Mouse (Mus musculus): ENCODE results near the gene Fam221b. TPM values are rescaled to one million over a fixed set of nuclear protein-coding genes. Genes with fewer than 3 reads are reported as not detected.

Gene Fam221b
- polyA plus RNA-seq, 1 experiment, result 0.04 TPM

DNA sequence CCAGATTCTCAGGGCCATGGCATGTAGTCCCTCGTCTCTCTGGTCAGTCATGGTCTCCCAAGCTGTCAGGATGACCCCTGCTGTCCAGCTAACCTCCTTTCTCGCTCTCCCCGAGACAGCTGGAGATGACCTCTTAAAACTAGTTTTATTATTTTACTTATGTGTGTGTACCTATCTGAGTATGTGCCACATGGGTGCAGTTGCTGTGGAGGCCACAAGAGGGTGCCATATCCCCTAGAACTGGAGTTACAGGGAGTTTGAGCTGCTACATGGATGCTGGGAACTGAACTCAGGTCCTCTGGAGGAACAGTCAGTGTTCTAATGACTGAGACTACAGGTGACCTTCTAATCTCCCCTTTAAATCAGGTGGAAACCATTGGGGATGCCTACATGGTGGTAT, 19.2 kb downstream of the Fam221b start:
- WGBS, result 96% methylated on average over 3 of the region's 3 CpGs
- Histone ChIP-seq H3K4me1 (ENCODE audit: control insufficient read depth, insufficient read depth, low read length) (peaks cover 4% of the 10 kb centered on the region; the same call in 1 of the 2 replicates), H3K4me3 (replicated peaks; ENCODE audit: extremely low read depth, low read depth, low read length) (no peak overlapping the region)
- TF ChIP-seq CTCF (IDR thresholded peaks at IDR 0.05; ENCODE audit: insufficient read depth, low read length), result no peak
- no peak for TF ChIP-seq POLR2A (IDR thresholded peaks at IDR 0.05; ENCODE audit: borderline replicate concordance, extremely low read depth, low read depth, low read length)
- no peak for DNase-seq

GRCm38 (mm10) chr4:43640491-43640890, 28.5 kb downstream of the Fam221b start:
- no peak for TF ChIP-seq POLR2A (IDR thresholded peaks at IDR 0.05; ENCODE audit: borderline replicate concordance, extremely low read depth, low read depth, low read length)
- no peak for TF ChIP-seq CTCF (IDR thresholded peaks at IDR 0.05; ENCODE audit: insufficient read depth, low read length)
- Histone ChIP-seq H3K4me3 (replicated peaks; ENCODE audit: extremely low read depth, low read depth, low read length) (no peak overlapping the region), H3K4me1 (ENCODE audit: control insufficient read depth, insufficient read depth, low read length) (no peaks in the 10 kb centered on the region)
- no peak for DNase-seq
- WGBS, result 88% methylated on average over 6 of the region's 6 CpGs

GRCm38 (mm10) chr4:43640076-43640475, 28.9 kb downstream of the Fam221b start:
- TF ChIP-seq CTCF (IDR thresholded peaks at IDR 0.05; ENCODE audit: insufficient read depth, low read length) (no peak), POLR2A (IDR thresholded peaks at IDR 0.05; ENCODE audit: borderline replicate concordance, extremely low read depth, low read depth, low read length) (no peak)
- WGBS, result 71% methylated on average over 9 of the region's 9 CpGs
- Histone ChIP-seq H3K4me3 (replicated peaks; ENCODE audit: extremely low read depth, low read depth, low read length) (no peak overlapping the region), H3K4me1 (ENCODE audit: control insufficient read depth, insufficient read depth, low read length) (no peaks in the 10 kb centered on the region)
- no peak for DNase-seq

GRCm38 (mm10) chr4:43636751-43637150, 32.2 kb downstream of the Fam221b start:
- 73% methylated on average over 6 of the region's 6 CpGs for WGBS
- TF ChIP-seq POLR2A (IDR thresholded peaks at IDR 0.05; ENCODE audit: borderline replicate concordance, extremely low read depth, low read depth, low read length) (no peak), CTCF (IDR thresholded peaks at IDR 0.05; ENCODE audit: insufficient read depth, low read length) (no peak)
- peaks cover 4% of the 10 kb centered on the region; the same call in 1 of the 2 replicates for H3K4me1 ChIP-seq (ENCODE audit: control insufficient read depth, insufficient read depth, low read length)
- no peak for DNase-seq
- no peak overlapping the region for H3K4me3 ChIP-seq (replicated peaks; ENCODE audit: extremely low read depth, low read depth, low read length)

GRCm38 (mm10) chr4:43634621-43635374, 34.1 kb downstream of the Fam221b start:
- peak; percentile 4 for DNase-seq
- H3K4me3 ChIP-seq (replicated peaks; ENCODE audit: extremely low read depth, low read depth, low read length), result no peak overlapping the region
- TF ChIP-seq POLR2A (IDR thresholded peaks at IDR 0.05; ENCODE audit: borderline replicate concordance, extremely low read depth, low read depth, low read length) (no peak), CTCF (IDR thresholded peaks at IDR 0.05; ENCODE audit: insufficient read depth, low read length) (no peak)
- 80% methylated on average over 7 of the region's 7 CpGs for WGBS
- peaks cover 4% of the 10 kb centered on the region; the same call in 1 of the 2 replicates for H3K4me1 ChIP-seq (ENCODE audit: control insufficient read depth, insufficient read depth, low read length)

DNA sequence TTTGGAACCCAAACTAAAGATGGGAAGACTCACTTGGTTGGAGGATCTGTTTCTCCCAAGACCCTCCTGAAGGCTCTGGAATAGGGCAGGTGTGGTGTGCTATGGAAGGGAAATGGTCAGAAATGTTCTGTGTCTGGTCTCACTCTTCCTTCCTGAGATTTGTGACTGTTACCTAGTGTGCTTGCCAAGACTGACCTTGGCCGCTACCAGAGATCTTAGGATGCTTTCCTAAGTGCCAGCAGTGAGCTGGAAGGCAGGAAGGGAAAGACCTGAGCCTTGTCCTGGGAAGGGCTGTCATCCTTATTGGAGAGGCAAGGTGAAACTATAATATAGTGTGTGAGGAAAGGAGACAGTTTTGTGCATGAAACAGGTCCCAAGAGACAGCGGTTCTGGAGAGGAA, 35.2 kb downstream of the Fam221b start:
- TF ChIP-seq CTCF (IDR thresholded peaks at IDR 0.05; ENCODE audit: insufficient read depth, low read length) (no peak), POLR2A (IDR thresholded peaks at IDR 0.05; ENCODE audit: borderline replicate concordance, extremely low read depth, low read depth, low read length) (no peak)
- H3K4me1 ChIP-seq (ENCODE audit: control insufficient read depth, insufficient read depth, low read length), result peaks cover 4% of the 10 kb centered on the region; the same call in 1 of the 2 replicates
- no peak for DNase-seq
- no peak overlapping the region for H3K4me3 ChIP-seq (replicated peaks; ENCODE audit: extremely low read depth, low read depth, low read length)
- 76% methylated on average over 2 of the region's 2 CpGs for WGBS

- TF ChIP-seq POLR2A (IDR thresholded peaks at IDR 0.05; ENCODE audit: borderline replicate concordance, extremely low read depth, low read depth, low read length) (no peak), CTCF (IDR thresholded peaks at IDR 0.05; ENCODE audit: insufficient read depth, low read length) (no peak)
- no peak for DNase-seq
- H3K4me3 ChIP-seq (replicated peaks; ENCODE audit: extremely low read depth, low read depth, low read length), result no peak overlapping the region
- whole genome bisulfite sequencing, result 89% methylated on average over 8 of the region's 8 CpGs
- H3K4me1 ChIP-seq (ENCODE audit: control insufficient read depth, insufficient read depth, low read length), result peaks cover 4% of the 10 kb centered on the region; the same call in 1 of the 2 replicates
These were observed 35.6 kb downstream of the Fam221b start for GRCm38 (mm10) chr4:43633296-43633695.

DNA sequence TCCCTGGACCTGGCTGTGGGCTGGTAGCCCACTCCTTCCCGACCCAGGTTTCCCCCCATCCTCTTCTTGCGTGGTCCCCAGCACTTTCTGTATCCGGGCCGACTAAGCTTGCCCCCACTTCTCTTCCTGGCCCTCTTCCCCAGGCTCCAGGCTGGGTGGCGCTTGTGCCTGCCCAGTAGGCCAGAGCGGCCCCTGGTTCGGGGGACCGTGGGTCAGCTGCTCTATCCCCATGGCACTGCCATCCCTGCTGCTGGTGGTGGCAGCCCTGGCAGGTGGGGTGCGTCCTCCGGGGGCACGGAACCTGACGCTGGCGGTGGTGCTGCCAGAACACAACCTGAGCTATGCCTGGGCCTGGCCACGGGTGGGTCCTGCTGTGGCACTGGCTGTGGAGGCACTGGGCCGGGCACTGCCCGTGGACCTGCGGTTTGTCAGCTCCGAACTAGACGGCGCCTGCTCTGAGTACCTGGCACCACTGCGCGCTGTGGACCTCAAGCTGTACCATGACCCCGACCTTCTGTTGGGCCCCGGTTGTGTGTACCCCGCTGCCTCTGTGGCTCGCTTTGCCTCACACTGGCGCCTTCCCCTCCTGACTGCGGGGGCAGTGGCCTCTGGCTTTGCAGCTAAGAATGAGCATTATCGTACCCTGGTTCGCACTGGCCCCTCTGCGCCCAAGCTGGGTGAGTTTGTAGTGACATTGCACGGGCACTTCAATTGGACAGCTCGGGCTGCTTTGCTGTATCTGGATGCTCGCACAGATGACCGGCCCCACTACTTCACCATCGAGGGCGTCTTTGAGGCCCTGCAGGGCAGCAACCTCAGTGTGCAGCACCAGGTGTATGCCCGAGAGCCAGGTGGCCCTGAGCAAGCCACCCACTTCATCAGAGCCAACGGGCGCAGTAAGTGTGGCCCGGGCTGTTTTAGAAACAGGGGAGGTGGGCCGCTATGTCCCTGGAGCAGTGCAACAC, 36.7 kb downstream of the Fam221b start:
- Histone ChIP-seq H3K4me1 (ENCODE audit: control insufficient read depth, insufficient read depth, low read length) (peaks cover 4% of the 10 kb centered on the region; the same call in 1 of the 2 replicates), H3K4me3 (replicated peaks; ENCODE audit: extremely low read depth, low read depth, low read length) (peak overlapping the region; percentile 62)
- no peak for DNase-seq
- 65% methylated on average over 42 of the region's 42 CpGs for WGBS
- TF ChIP-seq POLR2A (IDR thresholded peaks at IDR 0.05; ENCODE audit: borderline replicate concordance, extremely low read depth, low read depth, low read length) (no peak), CTCF (IDR thresholded peaks at IDR 0.05; ENCODE audit: insufficient read depth, low read length) (no peak)

Data from lung, adult 2 months (tissue).